Mouse (Mus musculus): ENCODE results near the gene Plin4. TPM values are rescaled to one million over a fixed set of nuclear protein-coding genes. Genes with fewer than 3 reads are reported as not detected.

The Plin4 gene
- 0.05 and 0.12 TPM in 2 replicates for polyA plus RNA-seq (2016; fragmentation: Nextera tagmentation; extraction: Ambion mirVana)

GRCm38 (mm10) chr17:56109219-56110051, at the start of gene Plin4:
Gene Plin4, minus strand, starts transcription at chr17:56109803.
- H3K9ac ChIP-seq: 0 out of 2 replicates have a peak within 1 kb of the TSS, but pooled peaks have one; percentile 7
- H3K4me1 ChIP-seq (replicated peaks): peaks cover 9% of the 10 kb centered on the region
- H3K27ac ChIP-seq (ENCODE audit: poor library complexity, severe bottlenecking): no peak within 1 kb of the TSS
- 0 out of 2 replicates have a peak, but pooled peaks have one; percentile 34 for ATAC-seq (ENCODE audit: insufficient number of reproducible peaks, low FRiP score)
- H3K9me3 ChIP-seq (replicated peaks): no peaks in the 10 kb centered on the region
- no peak within 1 kb of the TSS for H3K4me2 ChIP-seq
- H3K36me3 ChIP-seq: peaks cover 16% of the 10 kb centered on the region; the same call in 1 of the 2 replicates
- WGBS: 46% methylated on average over 10 of the region's 10 CpGs
- no peaks in the 10 kb centered on the region for H3K27me3 ChIP-seq (replicated peaks)
- H3K4me3 ChIP-seq: no peak within 1 kb of the TSS

- 32% methylated on average over 9 of the region's 9 CpGs for WGBS
- Histone ChIP-seq H3K36me3 (no peaks in the 10 kb centered on the region), H3K4me2 (no peak overlapping the region), H3K27ac (ENCODE audit: poor library complexity, severe bottlenecking) (no peak overlapping the region), H3K9me3 (replicated peaks) (no peaks in the 10 kb centered on the region), H3K27me3 (replicated peaks) (peaks cover 94% of the 10 kb centered on the region), H3K4me1 (replicated peaks) (peaks cover 10% of the 10 kb centered on the region), H3K9ac (no peak overlapping the region), H3K4me3 (no peak overlapping the region)
- ATAC-seq (ENCODE audit: insufficient number of reproducible peaks, low FRiP score): no peak; the same call in 1 of the 2 replicates
Measured at GRCm38 (mm10) chr17:56153643-56154042, 44.0 kb upstream of the Plin4 start.

- no peak overlapping the region for H3K4me2 ChIP-seq
- H3K9ac ChIP-seq: no peak overlapping the region
- H3K36me3 ChIP-seq: no peaks in the 10 kb centered on the region
- H3K4me3 ChIP-seq: no peak overlapping the region
- no peak overlapping the region for H3K27ac ChIP-seq (ENCODE audit: poor library complexity, severe bottlenecking)
- no peak for ATAC-seq (ENCODE audit: insufficient number of reproducible peaks, low FRiP score)
- H3K27me3 ChIP-seq (replicated peaks): peaks cover 94% of the 10 kb centered on the region
- H3K4me1 ChIP-seq (replicated peaks): peaks cover 11% of the 10 kb centered on the region
- 42% methylated on average over 2 of the region's 2 CpGs for WGBS
- no peaks in the 10 kb centered on the region for H3K9me3 ChIP-seq (replicated peaks)
Measured at GRCm38 (mm10) chr17:56149897-56150296, 40.3 kb upstream of the Plin4 start.

GRCm38 (mm10) chr17:56148790-56149618, 39.4 kb upstream of the Plin4 start:
- no peak overlapping the region for H3K27ac ChIP-seq (ENCODE audit: poor library complexity, severe bottlenecking)
- peaks cover 94% of the 10 kb centered on the region for H3K27me3 ChIP-seq (replicated peaks)
- 0 out of 2 replicates have a peak overlapping the region, but pooled peaks have one; percentile 9 for H3K4me3 ChIP-seq
- no peaks in the 10 kb centered on the region for H3K36me3 ChIP-seq
- H3K9me3 ChIP-seq (replicated peaks): no peaks in the 10 kb centered on the region
- peak overlapping the region; percentile 26; the same call in 1 of the 2 replicates for H3K9ac ChIP-seq
- peaks cover 11% of the 10 kb centered on the region for H3K4me1 ChIP-seq (replicated peaks)
- H3K4me2 ChIP-seq: peak overlapping the region; percentile 39
- WGBS: 3% methylated on average over 30 of the region's 30 CpGs
- peak; percentile 16; the same call in 1 of the 2 replicates for ATAC-seq (ENCODE audit: insufficient number of reproducible peaks, low FRiP score)

- H3K4me1 ChIP-seq (replicated peaks): peaks cover 5% of the 10 kb centered on the region
- H3K9ac ChIP-seq: no peak overlapping the region
- peaks cover 95% of the 10 kb centered on the region for H3K27me3 ChIP-seq (replicated peaks)
- H3K4me3 ChIP-seq: no peak overlapping the region
- WGBS: 16% methylated on average over 9 of the region's 9 CpGs
- H3K27ac ChIP-seq (ENCODE audit: poor library complexity, severe bottlenecking): no peak overlapping the region
- H3K36me3 ChIP-seq: no peaks in the 10 kb centered on the region
- peak overlapping the region; percentile 39; the same call in 1 of the 2 replicates for H3K4me2 ChIP-seq
- ATAC-seq (ENCODE audit: insufficient number of reproducible peaks, low FRiP score): no peak
- H3K9me3 ChIP-seq (replicated peaks): no peaks in the 10 kb centered on the region
Measured at GRCm38 (mm10) chr17:56148280-56148679, 38.7 kb upstream of the Plin4 start.

GRCm38 (mm10) chr17:56147420-56147819, 37.8 kb upstream of the Plin4 start:
- H3K36me3 ChIP-seq: no peaks in the 10 kb centered on the region
- peaks cover 96% of the 10 kb centered on the region for H3K27me3 ChIP-seq (replicated peaks)
- ATAC-seq (ENCODE audit: insufficient number of reproducible peaks, low FRiP score): no peak
- WGBS: 45% methylated on average over 12 of the region's 12 CpGs
- no peak overlapping the region for H3K4me2 ChIP-seq
- H3K4me1 ChIP-seq (replicated peaks): peaks cover 6% of the 10 kb centered on the region
- H3K27ac ChIP-seq (ENCODE audit: poor library complexity, severe bottlenecking): no peak overlapping the region
- no peak overlapping the region for H3K9ac ChIP-seq
- H3K4me3 ChIP-seq: no peak overlapping the region
- no peaks in the 10 kb centered on the region for H3K9me3 ChIP-seq (replicated peaks)

GRCm38 (mm10) chr17:56146131-56146530, 36.5 kb upstream of the Plin4 start:
- Histone ChIP-seq H3K9ac (no peak overlapping the region), H3K4me2 (no peak overlapping the region), H3K4me3 (no peak overlapping the region), H3K27me3 (replicated peaks) (peaks cover 100% of the 10 kb centered on the region), H3K36me3 (no peaks in the 10 kb centered on the region), H3K9me3 (replicated peaks) (no peaks in the 10 kb centered on the region), H3K27ac (ENCODE audit: poor library complexity, severe bottlenecking) (no peak overlapping the region), H3K4me1 (replicated peaks) (peaks cover 18% of the 10 kb centered on the region)
- ATAC-seq (ENCODE audit: insufficient number of reproducible peaks, low FRiP score): no peak
- WGBS: 18% methylated on average over 9 of the region's 9 CpGs

GRCm38 (mm10) chr17:56144546-56144945, 34.9 kb upstream of the Plin4 start:
- no peak for ATAC-seq (ENCODE audit: insufficient number of reproducible peaks, low FRiP score)
- Histone ChIP-seq H3K9ac (no peak overlapping the region), H3K36me3 (no peaks in the 10 kb centered on the region), H3K27ac (ENCODE audit: poor library complexity, severe bottlenecking) (no peak overlapping the region), H3K27me3 (replicated peaks) (peaks cover 100% of the 10 kb centered on the region), H3K4me2 (no peak overlapping the region), H3K4me1 (replicated peaks) (peaks cover 24% of the 10 kb centered on the region), H3K9me3 (replicated peaks) (no peaks in the 10 kb centered on the region), H3K4me3 (no peak overlapping the region)
- WGBS: 72% methylated on average over 9 of the region's 9 CpGs

GRCm38 (mm10) chr17:56141702-56142605, 32.4 kb upstream of the Plin4 start:
- peak overlapping the region; percentile 70 for H3K4me2 ChIP-seq
- peak overlapping the region; percentile 39 for H3K4me3 ChIP-seq
- H3K4me1 ChIP-seq (replicated peaks): peaks cover 22% of the 10 kb centered on the region
- WGBS: under 1% methylated on average over 42 of the region's 47 CpGs
- H3K36me3 ChIP-seq: no peaks in the 10 kb centered on the region
- H3K9me3 ChIP-seq (replicated peaks): no peaks in the 10 kb centered on the region
- H3K9ac ChIP-seq: peak overlapping the region; percentile 29
- peaks cover 100% of the 10 kb centered on the region for H3K27me3 ChIP-seq (replicated peaks)
- peak; percentile 26; the same call in 1 of the 2 replicates for ATAC-seq (ENCODE audit: insufficient number of reproducible peaks, low FRiP score)
- H3K27ac ChIP-seq (ENCODE audit: poor library complexity, severe bottlenecking): no peak overlapping the region

- H3K9ac ChIP-seq: peak within 1 kb of the TSS; percentile 64
- ATAC-seq (ENCODE audit: insufficient number of reproducible peaks, low FRiP score): peak; percentile 22; the same call in 1 of the 2 replicates
Measured at GRCm38 (mm10) chr17:56139858-56140595, 30.4 kb upstream of the Plin4 start, which contains the start of gene Sema6b. Gene Sema6b, minus strand, starts transcription at chr17:56140343.

More at GRCm38 (mm10) chr17:56139858-56140595, 30.4 kb upstream of the Plin4 start, which contains the start of gene Sema6b:
- Histone ChIP-seq H3K36me3 (no peaks in the 10 kb centered on the region), H3K27me3 (replicated peaks) (peaks cover 97% of the 10 kb centered on the region), H3K9me3 (replicated peaks) (no peaks in the 10 kb centered on the region), H3K4me3 (peak within 1 kb of the TSS; percentile 69), H3K27ac (ENCODE audit: poor library complexity, severe bottlenecking) (no peak within 1 kb of the TSS), H3K4me2 (peak within 1 kb of the TSS; percentile 92), H3K4me1 (replicated peaks) (peaks cover 22% of the 10 kb centered on the region)
- 1% methylated on average over 76 of the region's 79 CpGs for WGBS
